Mouse (Mus musculus) naive thymus-derived CD4-positive, alpha-beta T cell, adult 2 months (primary cell): ENCODE measurements around the gene Naa15.

Experiments used
- DNase-seq: peaks from one replicate; pipeline ENCODE4 v3.0.0-alpha.2; 2011; ENCODE audit warnings: low read depth

The Naa15 gene

DNA sequence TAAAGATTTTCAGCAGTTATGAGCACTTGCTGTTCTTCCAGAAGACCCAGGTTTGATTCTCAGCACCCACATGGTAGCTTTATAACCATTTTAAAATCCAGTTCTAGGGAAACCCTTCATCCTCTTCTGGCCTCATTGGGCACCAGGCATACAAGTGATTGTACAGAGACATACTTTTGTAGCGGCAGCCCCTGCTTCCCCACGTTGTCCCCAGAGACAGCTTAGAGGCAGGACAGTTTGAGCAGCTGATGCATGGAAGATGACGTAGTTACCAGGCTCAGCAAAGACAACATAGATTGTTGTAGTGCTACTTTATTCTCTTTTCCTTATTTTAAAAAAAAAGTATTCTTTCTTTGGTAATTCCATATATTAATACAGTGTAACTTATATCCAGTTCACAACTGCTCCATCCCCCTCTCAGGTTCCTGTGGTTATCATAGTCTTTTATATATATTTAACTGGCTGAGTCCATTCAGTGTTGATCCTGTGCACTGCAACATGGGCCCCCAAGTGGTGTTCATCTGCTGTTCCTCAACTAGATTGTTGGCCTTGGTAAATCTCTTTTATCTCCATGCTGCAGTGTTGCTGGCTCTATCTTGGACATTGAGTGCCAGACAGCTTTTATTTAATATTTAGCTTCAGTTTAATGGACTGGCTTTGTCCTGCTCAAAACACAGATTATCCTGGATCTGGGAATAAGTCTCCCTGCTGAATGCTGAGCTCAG is 20.1 kb downstream of the Naa15 start:
- DNase-seq: no peak

DNA sequence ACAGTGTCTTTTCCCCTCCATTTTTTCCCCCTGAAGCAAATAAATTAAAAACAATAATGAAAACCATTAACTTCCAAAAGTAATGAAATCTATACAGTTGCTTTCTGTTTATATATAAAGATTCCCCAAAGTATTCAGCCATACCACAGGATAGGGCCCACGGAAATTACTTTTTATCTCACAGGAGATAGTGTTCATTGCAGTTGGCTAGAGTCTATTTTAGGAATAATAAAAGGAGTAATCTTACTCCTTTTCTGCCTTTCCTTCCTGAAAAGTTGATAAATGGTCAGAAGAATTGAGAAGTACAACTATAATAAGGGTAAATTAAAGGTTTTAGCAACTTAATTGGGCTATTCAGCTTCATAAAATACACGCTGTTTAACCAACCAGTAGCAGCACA is 53.6 kb downstream of the Naa15 start:
- DNase-seq: no peak

- no peak for DNase-seq
Measured at GRCm38 (mm10) chr3:51475706-51476105, 60.8 kb downstream of the Naa15 start.

DNA sequence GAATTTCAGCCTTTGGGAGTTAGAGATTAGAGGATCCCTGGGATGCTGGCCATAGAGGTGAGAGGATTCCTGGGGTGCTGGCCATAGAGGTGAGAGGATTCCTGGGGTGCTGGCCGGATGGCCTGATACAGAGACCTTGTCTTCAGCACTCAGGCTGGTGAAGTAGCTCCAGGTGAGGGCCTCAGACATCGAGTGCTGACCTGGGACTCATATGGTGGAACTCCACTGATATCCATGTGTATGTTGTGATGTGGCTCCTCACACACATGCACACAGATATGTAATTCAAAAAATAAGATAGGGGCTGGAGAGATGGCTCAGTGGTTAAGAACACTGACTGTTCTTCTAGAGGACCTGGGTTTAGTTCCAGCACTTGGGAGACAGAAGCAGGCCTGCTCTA is 64.9 kb downstream of the Naa15 start:
- no peak for DNase-seq

DNA sequence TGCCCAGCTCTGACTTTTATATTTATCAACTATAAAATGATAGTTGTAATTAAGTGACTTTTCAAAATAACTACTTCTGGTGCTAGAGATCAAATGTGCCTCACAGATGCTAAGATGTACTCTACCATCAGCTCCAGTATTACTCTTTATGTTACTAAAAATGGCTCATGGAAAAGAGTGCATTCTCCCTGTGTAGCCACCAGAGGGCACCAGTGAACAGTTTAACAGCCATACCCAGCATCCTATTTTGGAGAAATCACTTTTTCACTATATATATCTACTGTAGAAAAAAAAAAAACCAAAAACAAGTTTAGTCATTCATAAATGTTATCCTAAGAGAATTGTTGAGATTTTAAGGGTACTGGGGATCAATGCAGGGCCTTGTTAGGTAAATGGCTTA is 66.1 kb downstream of the Naa15 start:
- peak; percentile 87 for DNase-seq

- no peak for DNase-seq
Measured at GRCm38 (mm10) chr3:51481881-51482280, 66.9 kb downstream of the Naa15 start.

DNA sequence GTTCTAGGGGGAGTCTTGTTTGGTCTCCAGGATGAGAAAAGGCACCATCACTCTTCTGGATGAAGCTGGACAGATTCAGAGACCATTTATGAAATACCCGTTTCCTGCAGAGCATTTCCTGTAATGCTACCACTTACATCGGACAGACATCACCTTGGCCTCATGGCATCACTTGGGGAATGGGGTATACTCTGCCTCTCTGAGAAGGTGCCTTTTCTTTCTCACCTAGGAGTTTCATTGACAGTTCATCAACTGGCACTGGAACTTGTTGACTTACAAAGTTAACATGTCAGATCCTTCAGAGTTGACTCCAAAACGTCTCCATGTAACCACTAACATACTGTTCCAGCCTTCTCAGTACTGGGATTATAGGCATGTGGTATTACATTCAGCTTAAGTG is 67.8 kb downstream of the Naa15 start:
- peak; percentile 22 for DNase-seq

GRCm38 (mm10) chr3:51483741-51484359 is 68.9 kb downstream of the Naa15 start, which contains the start of gene Rab33b:
Gene Rab33b, plus strand, starts transcription at chr3:51483920.
- peak; percentile 98 for DNase-seq

GRCm38 (mm10) chr3:51484370-51484769 is 69.4 kb downstream of the Naa15 start:
- no peak for DNase-seq

DNA sequence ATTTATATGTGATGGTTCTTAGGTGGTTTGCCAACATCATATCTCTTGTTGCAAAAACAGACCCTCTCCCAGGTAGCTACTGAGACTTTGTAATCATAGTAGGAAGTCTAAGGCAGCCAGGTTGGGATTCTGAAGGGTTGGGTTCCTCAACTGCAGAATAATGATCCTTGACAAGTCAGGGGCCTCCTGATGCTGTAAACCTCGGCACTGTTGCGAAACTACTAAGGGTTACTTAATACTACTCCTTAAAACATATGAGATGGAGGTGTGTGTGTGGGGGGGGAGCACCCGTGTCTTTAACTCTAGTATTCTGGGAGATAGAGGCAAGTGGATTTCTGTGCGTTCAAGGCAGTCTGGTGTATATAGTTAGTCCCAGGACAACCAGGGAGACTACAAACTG is 70.4 kb downstream of the Naa15 start:
- DNase-seq: peak; percentile 20

GRCm38 (mm10) chr3:51486491-51487195 is 71.7 kb downstream of the Naa15 start:
- no peak for DNase-seq

DNA sequence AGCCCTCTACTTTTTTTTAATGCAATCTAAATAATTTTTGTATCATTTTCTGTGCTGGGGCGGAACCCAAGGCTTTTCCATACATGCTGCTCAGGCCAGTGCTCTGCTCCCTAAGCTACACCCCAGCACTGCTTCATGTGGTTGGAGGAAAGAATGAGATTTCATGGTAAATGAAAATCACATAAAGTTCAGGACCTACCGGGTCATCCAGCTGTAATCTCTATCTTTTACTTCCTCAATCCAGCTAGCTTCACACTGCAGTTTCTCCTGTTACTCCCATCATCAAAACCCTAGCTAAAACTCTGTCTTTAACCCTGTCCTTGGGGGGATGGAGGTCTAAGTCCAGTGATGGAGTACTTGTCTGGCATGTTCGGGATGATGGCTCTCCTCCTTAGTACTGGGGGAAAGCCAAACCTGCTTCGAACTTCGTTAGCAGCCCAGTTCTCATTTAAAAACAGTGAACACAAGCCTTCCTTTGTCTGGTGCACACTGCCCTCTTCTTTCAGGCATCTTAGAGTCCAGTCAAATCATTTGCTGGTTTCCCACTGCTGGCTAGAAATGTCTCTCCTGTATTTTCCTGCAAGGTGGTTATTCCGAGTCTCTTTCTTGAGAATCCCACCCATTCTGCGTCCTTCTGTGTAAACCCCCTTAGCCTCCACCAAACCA is 75.3 kb downstream of the Naa15 start:
- no peak for DNase-seq

DNA sequence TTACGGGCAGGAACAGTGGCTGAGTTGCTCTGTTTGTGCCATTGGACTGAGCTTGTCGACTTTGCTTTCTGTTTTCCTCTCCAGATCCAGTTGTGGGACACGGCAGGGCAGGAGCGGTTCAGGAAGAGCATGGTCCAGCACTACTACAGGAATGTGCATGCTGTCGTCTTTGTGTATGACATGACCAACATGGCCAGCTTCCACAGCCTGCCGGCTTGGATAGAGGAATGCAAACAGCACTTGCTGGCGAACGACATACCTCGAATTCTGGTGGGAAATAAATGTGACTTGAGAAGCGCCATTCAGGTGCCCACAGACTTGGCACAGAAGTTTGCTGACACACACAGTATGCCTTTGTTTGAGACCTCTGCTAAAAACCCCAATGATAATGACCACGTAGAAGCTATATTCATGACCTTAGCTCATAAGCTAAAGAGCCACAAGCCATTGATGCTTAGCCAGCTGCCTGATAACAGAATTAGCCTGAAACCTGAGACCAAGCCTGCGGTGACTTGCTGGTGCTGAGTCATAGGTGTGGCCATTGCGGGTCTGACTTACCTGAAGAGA is 78.4 kb downstream of the Naa15 start:
- no peak for DNase-seq

- DNase-seq: no peak
Measured at GRCm38 (mm10) chr3:51494466-51494865, 79.5 kb downstream of the Naa15 start.

GRCm38 (mm10) chr3:51495646-51496045 is 80.7 kb downstream of the Naa15 start:
- DNase-seq: peak; percentile 79

- no peak for DNase-seq
Measured at GRCm38 (mm10) chr3:51497978-51498377, 83.0 kb downstream of the Naa15 start.

DNA sequence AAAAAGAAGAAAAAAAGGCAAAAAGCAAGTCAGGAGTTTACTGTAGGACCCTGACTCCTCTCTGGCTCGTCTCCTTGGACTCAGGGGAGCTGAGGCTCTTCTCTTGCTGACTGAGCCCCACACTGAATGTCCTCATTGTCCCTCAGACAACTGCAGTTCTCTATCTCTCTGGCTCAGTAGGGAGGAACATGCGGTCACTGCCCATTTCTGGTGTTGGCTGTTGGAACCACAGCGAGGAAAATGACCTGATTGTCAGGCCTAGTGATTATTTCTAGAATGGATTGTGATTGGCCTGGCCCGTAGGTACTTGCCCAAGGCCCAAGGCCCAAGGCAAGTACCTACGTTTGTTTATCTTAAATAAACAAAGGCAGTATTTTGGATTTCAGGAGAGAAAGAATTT is 83.7 kb downstream of the Naa15 start:
- no peak for DNase-seq

DNA sequence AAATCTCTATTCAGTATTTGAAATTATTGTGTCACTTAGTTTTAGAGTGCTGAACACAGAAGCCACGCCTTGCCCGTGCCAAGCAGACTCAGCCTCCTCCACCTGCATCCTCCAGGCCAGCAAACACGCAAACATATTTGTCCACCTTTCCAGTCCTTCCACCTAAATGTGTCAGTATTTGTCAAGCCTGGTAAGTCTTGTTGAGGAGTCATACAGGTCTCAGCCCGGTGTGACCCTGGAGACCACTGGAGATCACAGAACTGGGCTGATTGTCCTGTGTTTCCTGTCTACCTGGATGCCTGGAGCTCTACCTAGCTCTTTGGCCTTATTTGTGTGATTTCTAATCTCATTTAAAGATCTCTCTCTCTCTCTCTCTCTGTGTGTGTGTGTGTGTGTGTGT is 84.9 kb downstream of the Naa15 start:
- DNase-seq: no peak

- no peak for DNase-seq
Measured at GRCm38 (mm10) chr3:51504385-51504952, 89.5 kb downstream of the Naa15 start.

DNA sequence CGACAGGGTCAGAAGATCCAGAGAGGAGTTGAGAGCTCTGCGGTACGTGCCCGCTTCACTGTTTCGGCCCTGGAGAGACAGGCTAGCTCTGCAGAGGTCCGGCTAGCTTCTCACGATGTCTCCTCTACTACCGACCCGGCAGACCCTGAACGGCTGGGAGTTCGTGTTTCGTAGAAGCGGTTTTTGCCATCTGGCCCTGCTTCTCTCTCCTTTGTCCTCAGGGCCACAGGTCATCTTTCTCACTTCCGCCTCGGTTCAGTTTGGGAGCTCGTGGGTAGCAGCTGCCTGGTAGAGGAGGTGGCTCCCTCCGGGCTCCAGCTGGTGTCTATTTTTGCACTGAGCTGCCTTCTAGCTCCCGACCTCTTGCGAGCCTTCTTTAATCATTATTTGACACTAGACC is 90.5 kb downstream of the Naa15 start:
- no peak for DNase-seq

GRCm38 (mm10) chr3:51510903-51511302 is 96.0 kb downstream of the Naa15 start:
- peak; percentile 85 for DNase-seq

DNA sequence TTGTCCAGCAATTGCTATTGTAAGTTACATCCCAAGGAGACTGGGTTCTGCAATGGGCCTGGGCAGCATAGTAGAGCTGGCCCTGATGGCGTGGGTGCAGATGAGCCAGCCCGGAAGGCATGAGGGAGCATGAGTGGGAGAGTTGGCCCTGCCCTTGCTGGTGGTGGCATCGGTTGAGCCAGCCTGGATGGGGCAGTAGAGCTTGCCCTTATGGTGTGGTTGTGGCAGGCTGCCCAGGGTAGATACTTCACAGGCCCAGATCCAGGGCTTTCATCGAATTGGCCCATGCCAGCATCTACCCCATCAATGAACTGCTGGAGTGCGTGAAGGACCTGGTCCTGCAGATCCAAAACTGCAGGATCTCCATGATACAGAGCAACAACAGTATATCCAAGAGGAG is 97.0 kb downstream of the Naa15 start:
- no peak for DNase-seq
